Mouse (Mus musculus): ENCODE data around the gene Gabpb2. TPM values are rescaled to one million over a fixed set of nuclear protein-coding genes. Genes with fewer than 3 reads are reported as not detected.

Gabpb2 gene
- polyA plus RNA-seq, 1 experiment: 14.2 TPM

- peak; percentile 66 for DNase-seq (ENCODE audit: low read depth)
These were observed 23.0 kb downstream of the Gabpb2 start for GRCm38 (mm10) chr3:95194721-95195135.

GRCm38 (mm10) chr3:95186888-95187287, 30.8 kb downstream of the Gabpb2 start:
- DNase-seq (ENCODE audit: low read depth): no peak

- no peak for DNase-seq (ENCODE audit: low read depth)
These were observed 31.6 kb downstream of the Gabpb2 start for GRCm38 (mm10) chr3:95186100-95186499.

GRCm38 (mm10) chr3:95184796-95185577, 32.7 kb downstream of the Gabpb2 start:
- no peak for DNase-seq (ENCODE audit: low read depth)

GRCm38 (mm10) chr3:95181841-95182240, 35.9 kb downstream of the Gabpb2 start:
- DNase-seq (ENCODE audit: low read depth): no peak

GRCm38 (mm10) chr3:95179890-95180289, 37.8 kb downstream of the Gabpb2 start:
- DNase-seq (ENCODE audit: low read depth): no peak

- DNase-seq (ENCODE audit: low read depth): no peak
These were observed 38.8 kb downstream of the Gabpb2 start for GRCm38 (mm10) chr3:95178948-95179347.

GRCm38 (mm10) chr3:95177583-95177982, 40.1 kb downstream of the Gabpb2 start:
- no peak for DNase-seq (ENCODE audit: low read depth)

- no peak for DNase-seq (ENCODE audit: low read depth)
These were observed 41.2 kb downstream of the Gabpb2 start for GRCm38 (mm10) chr3:95176500-95176899.

GRCm38 (mm10) chr3:95174011-95174592, 43.6 kb downstream of the Gabpb2 start:
- peak; percentile 44 for DNase-seq (ENCODE audit: low read depth)

GRCm38 (mm10) chr3:95173256-95173949, 44.3 kb downstream of the Gabpb2 start:
- no peak for DNase-seq (ENCODE audit: low read depth)

GRCm38 (mm10) chr3:95172526-95173255, 45.0 kb downstream of the Gabpb2 start:
- DNase-seq (ENCODE audit: low read depth): no peak

GRCm38 (mm10) chr3:95171105-95171504, 46.6 kb downstream of the Gabpb2 start:
- no peak for DNase-seq (ENCODE audit: low read depth)

- DNase-seq (ENCODE audit: low read depth): no peak
These were observed 47.7 kb downstream of the Gabpb2 start for GRCm38 (mm10) chr3:95169996-95170395.

GRCm38 (mm10) chr3:95164840-95165239, 52.9 kb downstream of the Gabpb2 start:
- DNase-seq (ENCODE audit: low read depth): no peak

GRCm38 (mm10) chr3:95164256-95164550, 53.5 kb downstream of the Gabpb2 start:
- DNase-seq (ENCODE audit: low read depth): no peak

GRCm38 (mm10) chr3:95163419-95164255, 54.1 kb downstream of the Gabpb2 start:
- no peak for DNase-seq (ENCODE audit: low read depth)

GRCm38 (mm10) chr3:95162345-95162628, 55.4 kb downstream of the Gabpb2 start:
- no peak for DNase-seq (ENCODE audit: low read depth)

GRCm38 (mm10) chr3:95161618-95162344, 55.9 kb downstream of the Gabpb2 start:
- DNase-seq (ENCODE audit: low read depth): no peak

- no peak for DNase-seq (ENCODE audit: low read depth)
These were observed 56.6 kb downstream of the Gabpb2 start for GRCm38 (mm10) chr3:95161041-95161551.

All from gonadal fat pad, adult 2 months (tissue).